Mouse (Mus musculus) adrenal gland, adult (tissue): Measurements from ENCODE around the gene Des.

ENCODE experiments used
- DNase-seq, 2 experiments: peaks; one replicate each; pipeline ENCODE4 v3.0.0; 2022 to 2023; ENCODE audit warnings: low spot score in 1 of 2; ENCODE audit not compliant: inconsistent age in 2 of 2

Des gene

DNA sequence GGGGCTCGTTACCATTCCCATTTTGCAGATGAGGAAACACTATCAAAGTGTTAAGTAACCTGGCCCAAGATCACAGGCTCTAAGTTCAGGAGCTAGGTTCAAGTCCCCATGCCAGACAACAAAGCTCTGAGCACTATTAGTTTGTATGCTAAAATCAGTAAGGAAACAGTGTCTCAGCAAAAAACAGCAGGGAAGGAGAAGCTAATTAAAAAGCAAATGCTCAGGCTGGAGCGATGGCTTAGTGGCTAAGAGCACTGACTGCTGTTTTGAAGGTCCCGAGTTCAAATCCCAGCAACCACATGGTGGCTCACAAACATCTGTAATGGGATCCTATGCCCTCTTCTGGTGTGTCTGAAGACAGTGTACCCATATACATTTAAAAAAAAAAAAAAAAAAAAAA is 52.1 kb downstream of the Des start:
- no peak for DNase-seq

DNA sequence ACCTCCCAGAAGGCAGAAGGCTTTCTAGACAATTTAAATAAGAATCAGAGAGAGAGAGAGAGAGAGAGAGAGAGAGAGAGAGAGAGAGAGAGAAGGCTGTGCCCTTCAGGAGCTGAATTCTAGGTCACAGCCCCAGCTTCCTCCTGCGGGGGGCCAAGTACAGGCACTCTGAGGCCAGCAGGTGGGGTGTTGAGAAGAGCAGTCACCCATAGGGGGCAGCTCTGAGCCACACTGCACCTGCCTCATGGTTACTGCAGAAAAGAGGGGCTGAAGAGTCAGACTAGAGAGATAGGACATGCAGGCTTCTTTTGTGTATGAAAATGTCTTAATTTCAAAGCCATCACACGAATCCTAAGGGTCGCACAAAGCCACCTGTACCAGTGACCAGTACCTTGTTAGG is 53.6 kb downstream of the Des start:
- DNase-seq, result peak in 1 of 2 experiments; percentile 58
